In genomic region chr11:32857418-32857879, GRCm38 (mm10) we compare ENCODE assay signal across 9 mouse cellular contexts. TPM values are rescaled to one million over a fixed set of nuclear protein-coding genes. Genes with fewer than 3 reads are reported as not detected.
DNase-seq lines count a peak whose midpoint lies in the region; ATAC-seq lines count a peak whose summit lies in the region.
"Had no signal": no experiment of that assay in that cellular context is flagged by ENCODE, and none has a peak within 500 bp of the region (broad histone marks: within the 10 kb centered on the region; RNA-seq: fewer than 3 reads in every experiment).

No protein-coding gene starts in this region.

- no peaks in the 10 kb centered on the region for H3K9me3 ChIP-seq in forebrain, embryonic 12.5 days

- no peaks in the 10 kb centered on the region for H3K36me3 ChIP-seq in forebrain, embryonic 12.5 days (replicated peaks)

- intact Hi-C loops in left cerebral cortex, postnatal 4 days (cut with DNase I), result no loop called here
- intact Hi-C loops in left cerebral cortex, postnatal 36 days (cut with DNase I), result no loop called here

- 59% methylated on average over 8 of the region's 8 CpGs for WGBS in forebrain, embryonic 12.5 days

- peaks cover 6% of the 10 kb centered on the region; the same call in 1 of the 2 replicates for H3K4me1 ChIP-seq in forebrain, embryonic 12.5 days

- no peak for ATAC-seq in forebrain, embryonic 12.5 days (ENCODE audit: low FRiP score)
- ATAC-seq: forebrain, embryonic 16.5 days had no signal

- no peak overlapping the region for H3K27ac ChIP-seq in forebrain, embryonic 12.5 days

- no peak overlapping the region for H3K4me2 ChIP-seq in forebrain, embryonic 12.5 days

- no peaks in the 10 kb centered on the region for H3K27me3 ChIP-seq in forebrain, embryonic 12.5 days

- no peak overlapping the region for H3K4me3 ChIP-seq in forebrain, embryonic 12.5 days (replicated peaks)

- peak; percentile 67 for DNase-seq in left cerebral cortex, postnatal 4 days
- DNase-seq in left cerebral cortex, postnatal 36 days (ENCODE audit: low spot score in 2 of 2), result no peak
- peak; percentile 25 to 50 for DNase-seq in adrenal gland, postnatal 4 days (ENCODE audit: low spot score in 2 of 2)
- peak; percentile 48 for DNase-seq in embryo, embryonic 11.5 days (ENCODE audit: low read depth, low spot score)
- DNase-seq in ovary, postnatal 10 days (ENCODE audit: low spot score), result peak; percentile 10
- no peak for DNase-seq in frontal cortex, postnatal 25 days (ENCODE audit: low spot score in 2 of 2)

- H3K9ac ChIP-seq in forebrain, embryonic 12.5 days, result no peak overlapping the region

RNA-seq across cellular contexts. Expression of gene Smim23, which starts 33.0 kb away (rescaled TPM):
- not detected for total RNA-seq in left cerebral cortex, postnatal 4 days (2021)
- not detected for total RNA-seq in left cerebral cortex, postnatal 36 days (2021)
- total RNA-seq in adrenal gland, postnatal 4 days (2021), result not detected
- polyA plus RNA-seq in forebrain, embryonic 12.5 days (2016; fragmentation: Nextera tagmentation; extraction: Ambion mirVana), result not detected in 2 replicates
- total RNA-seq: layer of hippocampus, postnatal 10 days had no signal
- polyA plus RNA-seq: forebrain, embryonic 16.5 days had no signal

Comparison
In these comparisons a context has a peak if more than half of its experiments do, and no peak if none do; other contexts are left out.
1. DNase-seq: peak in left cerebral cortex, postnatal 4 days (single experiment), adrenal gland, postnatal 4 days (2 of 2), embryo, embryonic 11.5 days (single experiment) and ovary, postnatal 10 days (single experiment); none in left cerebral cortex, postnatal 36 days (0 of 2) and frontal cortex, postnatal 25 days (0 of 2).